ENCODE assay signal across 1 mouse cellular context in the genomic region with DNA sequence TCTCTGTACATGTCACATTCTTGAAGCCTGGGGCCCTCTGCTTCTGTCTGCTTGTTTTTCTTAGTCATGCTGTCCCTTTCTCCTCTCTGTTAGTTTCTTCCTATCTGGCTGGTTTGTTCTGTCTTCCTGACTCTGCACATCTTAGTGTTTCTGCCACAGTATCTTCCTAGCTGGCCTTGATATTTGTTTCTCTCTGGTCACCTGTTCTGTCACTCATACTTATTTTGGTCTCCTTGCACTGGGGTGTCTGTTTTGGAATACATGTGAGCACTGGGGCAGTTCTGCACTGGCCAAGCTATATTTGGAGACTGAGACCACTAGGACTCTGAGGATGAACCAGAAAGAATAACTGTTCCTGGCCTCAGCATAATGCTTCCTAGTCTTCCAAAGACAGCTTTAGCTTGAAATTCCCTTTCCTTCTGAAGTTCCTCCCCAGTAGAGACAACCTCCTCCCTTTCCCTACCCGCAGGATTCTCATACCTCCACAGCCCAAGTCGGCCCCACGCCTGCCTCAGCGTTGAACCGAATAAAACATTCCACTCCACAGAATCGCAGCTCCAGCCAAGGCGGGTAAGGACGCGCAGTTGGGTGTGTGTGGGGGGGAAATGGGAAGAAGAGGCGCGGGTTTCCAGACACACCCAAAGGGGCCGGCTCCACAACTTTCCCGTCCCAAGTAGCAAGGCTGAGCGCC.
TF ChIP-seq lines count a peak whose summit lies in the region.

No protein-coding gene starts in this region.

TF ChIP-seq in CH12.LX, 34 proteins besides CTCF, POLR2A, EP300 and RAD21:
- TF ChIP-seq IRF4 (IDR thresholded peaks at IDR 0.05; ENCODE audit: low read depth, low read length) = no peak
- TF ChIP-seq ELF1 (IDR thresholded peaks at IDR 0.05; ENCODE audit: low read depth, low read length) = no peak
- no peak for TF ChIP-seq NELFE (IDR thresholded peaks at IDR 0.05; ENCODE audit: low read depth, low read length)
- no peak for TF ChIP-seq MAFK (IDR thresholded peaks at IDR 0.05; ENCODE audit: insufficient replicate concordance, low read length)
- no peak for TF ChIP-seq MAX (IDR thresholded peaks at IDR 0.05; ENCODE audit: low read length)
- no peak for TF ChIP-seq RCOR1 (conservative IDR thresholded peaks at IDR 0.05; ENCODE audit: low read depth, low read length)
- TF ChIP-seq USF2 (conservative IDR thresholded peaks at IDR 0.05; ENCODE audit: low read depth, low read length) = no peak
